Mouse (Mus musculus): ENCODE measurements around the gene Olfr344.

Gene Olfr344

GRCm38 (mm10) chr2:36566362-36566761 lies at the start of gene Olfr344:
TSS of gene Olfr344 (plus strand) at chr2:36566662.
- no peak for DNase-seq (ENCODE audit: low read depth, low spot score)

GRCm38 (mm10) chr2:36524698-36525097 lies 41.8 kb upstream of the Olfr344 start, which contains the start of gene Olfr342:
TSS of gene Olfr342 (plus strand) at chr2:36524998.
- DNase-seq (ENCODE audit: low read depth, low spot score): no peak

- peak; percentile 67 for DNase-seq (ENCODE audit: low read depth, low spot score)
These were observed 1.3 kb upstream of the Olfr344 start for GRCm38 (mm10) chr2:36565156-36565555.

DNA sequence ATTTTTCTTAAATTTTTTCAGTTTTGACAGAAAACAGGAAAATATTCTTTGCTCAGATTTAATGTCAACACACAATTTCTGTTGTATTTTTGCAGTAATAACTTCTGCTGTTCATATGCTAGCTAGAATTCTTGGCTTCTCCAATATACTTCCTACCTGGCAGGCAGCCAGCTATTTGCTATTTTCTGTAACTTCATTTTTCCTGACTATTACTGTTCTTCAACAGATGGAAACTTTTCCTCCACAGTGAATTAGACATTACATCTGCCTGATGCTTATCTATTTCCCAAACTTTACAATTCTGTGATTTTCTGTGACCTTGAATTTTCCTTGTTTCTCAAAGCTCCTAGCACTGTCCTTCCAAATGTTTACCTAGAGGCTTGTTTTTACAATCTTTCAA lies 560 bp downstream of the Olfr344 start:
- DNase-seq (ENCODE audit: low read depth, low spot score): peak; percentile 34

DNA sequence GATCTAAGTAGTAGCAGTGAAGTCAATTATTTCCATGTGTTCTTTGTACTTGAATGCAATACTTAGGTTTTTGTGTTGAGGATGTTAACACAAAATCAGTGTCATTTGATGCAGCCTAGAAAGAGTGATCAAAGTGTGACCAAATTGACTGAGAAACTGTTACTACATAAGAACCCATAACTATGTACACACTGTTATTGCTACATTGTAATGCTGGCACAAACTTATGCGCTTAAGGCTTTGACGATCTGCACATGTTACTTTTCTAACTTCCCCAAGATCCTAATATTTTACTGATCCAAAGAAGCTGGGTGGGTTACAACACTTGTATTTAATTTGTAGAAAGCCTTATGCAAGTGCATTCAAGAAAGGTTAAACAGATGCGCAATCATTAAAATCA lies 1.4 kb downstream of the Olfr344 start:
- no peak for DNase-seq (ENCODE audit: low read depth, low spot score)
